Mouse (Mus musculus) lung, embryonic 16.5 days (tissue): Measurements from ENCODE around the gene Ankrd33. TPM values are rescaled to one million over a fixed set of nuclear protein-coding genes. Genes with fewer than 3 reads are reported as not detected.

ENCODE experiments used
- ATAC-seq: fragments of 200-750 bp; cut with Nextera tagmentation; 2 replicates; pipeline ENCODE4 v1.8.0; 2017; ENCODE audit warnings: low read depth, mild to moderate bottlenecking, moderate library complexity
- H3K27ac ChIP-seq: fragments of 300-500 bp; sonication (generic); 2 replicates; pipeline ENCODE4 v1.5.1; 2014; ENCODE audit warnings: mild to moderate bottlenecking, control low read depth, low read length
- H3K27me3 ChIP-seq: fragments of 300-500 bp; sonication (generic); 2 replicates; pipeline ENCODE4 v1.6.1; 2014; ENCODE audit warnings: low read depth, low read length, mixed read lengths; ENCODE audit not compliant: control insufficient read depth, insufficient read depth
- H3K36me3 ChIP-seq: fragments of 300-500 bp; sonication (generic); 2 replicates; pipeline ENCODE4 v1.6.1; 2014; ENCODE audit warnings: low read length; ENCODE audit not compliant: control insufficient read depth, insufficient read depth
- H3K4me1 ChIP-seq: fragments of 300-500 bp; sonication (generic); replicated peaks from 2 replicates; pipeline ENCODE4 v1.6.1; 2014; ENCODE audit warnings: low read length, mixed read lengths; ENCODE audit not compliant: control insufficient read depth, insufficient read depth
- H3K4me2 ChIP-seq: fragments of 300-500 bp; sonication (generic); 2 replicates; pipeline ENCODE4 v1.6.1; 2014; ENCODE audit warnings: low read depth, low read length, control low read depth
- H3K4me3 ChIP-seq: fragments of 300-500 bp; sonication (generic); 2 replicates; pipeline ENCODE4 v1.5.1; 2014; ENCODE audit warnings: mild to moderate bottlenecking, low read length, control low read depth
- H3K9ac ChIP-seq: fragments of 300-500 bp; sonication (generic); 2 replicates; pipeline ENCODE4 v1.6.1; 2014; ENCODE audit warnings: low read length, control low read depth
- H3K9me3 ChIP-seq: fragments of 300-500 bp; sonication (generic); 2 replicates; pipeline ENCODE4 v1.6.1; 2016; ENCODE audit warnings: low read length; ENCODE audit not compliant: control insufficient read depth
- WGBS: fragments of 180-500 bp; shearing (Covaris S2); extraction: QIAGEN DNeasy Blood & Tissue Kit; methylation state at CpG from one replicate; pipeline ENCODE4 v1.1.7; 2014; 5-methylcytosine and 5-hydroxymethylcytosine counted together
- polyA plus RNA-seq: library from polyadenylated mRNA; unstranded; fragments of >200 nt; fragmentation: Nextera tagmentation; extraction: Ambion mirVana; gene quantifications from 2 replicates; pipeline ENCODE4 v1.2.1, GENCODE M21; 2015

Ankrd33 gene
- polyA plus RNA-seq, 1 experiment from 2014 or later: not detected

DNA sequence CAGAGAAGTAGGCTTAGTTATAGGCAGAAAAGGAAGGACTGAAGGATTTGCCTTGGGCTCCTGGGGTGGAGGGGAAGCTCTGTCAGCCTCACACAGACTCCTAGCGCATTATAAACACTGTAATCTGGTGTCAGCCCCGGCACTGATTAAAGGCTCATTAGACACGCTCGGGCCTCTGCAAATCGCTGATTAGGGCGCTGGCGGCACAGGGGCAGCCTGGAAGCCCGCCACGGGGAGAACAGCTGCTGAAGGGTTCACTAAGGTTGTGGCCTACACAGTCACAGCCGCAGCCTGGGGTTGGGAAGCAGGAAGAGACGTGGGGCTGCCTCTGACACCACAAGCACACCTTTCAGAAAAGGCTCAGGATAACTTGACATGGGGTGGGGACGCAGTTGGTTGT is 24.3 kb downstream of the Ankrd33 start:
- WGBS: 22% methylated on average over 12 of the region's 12 CpGs
- no peaks in the 10 kb centered on the region for H3K9me3 ChIP-seq
- ATAC-seq: no peak
- peak overlapping the region; percentile 33; the same call in 1 of the 2 replicates for H3K9ac ChIP-seq
- H3K27me3 ChIP-seq: no peaks in the 10 kb centered on the region
- no peak overlapping the region for H3K4me3 ChIP-seq
- peaks cover 48% of the 10 kb centered on the region for H3K4me1 ChIP-seq
- peaks cover 5% of the 10 kb centered on the region; the same call in 1 of the 2 replicates for H3K36me3 ChIP-seq
- peak overlapping the region; percentile 37; the same call in 1 of the 2 replicates for H3K27ac ChIP-seq
- H3K4me2 ChIP-seq: peak overlapping the region; percentile 22

DNA sequence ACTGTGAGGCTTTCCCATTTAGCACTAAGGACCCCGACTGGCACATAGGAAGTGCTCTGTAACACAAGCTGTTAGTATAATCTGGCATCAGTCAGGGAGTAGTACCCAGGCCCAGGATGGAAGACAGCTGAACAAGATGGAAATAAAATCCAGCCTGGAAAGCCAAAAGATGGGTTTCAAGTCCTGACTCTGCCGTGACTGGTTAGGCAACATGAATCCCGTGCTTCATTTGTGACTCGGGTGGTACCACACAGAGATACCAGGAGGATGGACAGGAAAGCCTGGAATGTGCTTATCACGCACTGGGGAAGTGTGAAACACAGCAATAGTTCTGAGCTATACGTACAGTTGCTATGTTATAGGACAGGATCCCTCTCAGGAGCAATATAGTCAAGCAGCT is 25.0 kb downstream of the Ankrd33 start:
- H3K27me3 ChIP-seq: no peaks in the 10 kb centered on the region
- H3K36me3 ChIP-seq: peaks cover 5% of the 10 kb centered on the region; the same call in 1 of the 2 replicates
- 38% methylated on average over 6 of the region's 6 CpGs for WGBS
- no peak overlapping the region for H3K9ac ChIP-seq
- ATAC-seq: no peak
- peak overlapping the region; percentile 29 for H3K4me2 ChIP-seq
- H3K9me3 ChIP-seq: no peaks in the 10 kb centered on the region
- no peak overlapping the region; the same call in 1 of the 2 replicates for H3K27ac ChIP-seq
- no peak overlapping the region for H3K4me3 ChIP-seq
- peaks cover 52% of the 10 kb centered on the region for H3K4me1 ChIP-seq

GRCm38 (mm10) chr15:101141061-101141541 is 25.5 kb downstream of the Ankrd33 start:
- Histone ChIP-seq H3K27me3 (no peaks in the 10 kb centered on the region), H3K9ac (no peak overlapping the region), H3K4me3 (no peak overlapping the region), H3K4me2 (peak overlapping the region; percentile 29), H3K27ac (no peak overlapping the region), H3K36me3 (peaks cover 5% of the 10 kb centered on the region; the same call in 1 of the 2 replicates), H3K9me3 (no peaks in the 10 kb centered on the region), H3K4me1 (peaks cover 57% of the 10 kb centered on the region)
- ATAC-seq: peak; percentile 63
- WGBS: 4% methylated on average over 11 of the region's 14 CpGs

GRCm38 (mm10) chr15:101142672-101143071 is 27.1 kb downstream of the Ankrd33 start:
- H3K4me1 ChIP-seq: peaks cover 62% of the 10 kb centered on the region
- H3K4me3 ChIP-seq: no peak overlapping the region
- no peak overlapping the region for H3K27ac ChIP-seq
- 43% methylated on average over 8 of the region's 8 CpGs for WGBS
- H3K36me3 ChIP-seq: peaks cover 5% of the 10 kb centered on the region; the same call in 1 of the 2 replicates
- H3K4me2 ChIP-seq: no peak overlapping the region
- no peak overlapping the region for H3K9ac ChIP-seq
- H3K27me3 ChIP-seq: no peaks in the 10 kb centered on the region
- no peaks in the 10 kb centered on the region for H3K9me3 ChIP-seq
- ATAC-seq: no peak

GRCm38 (mm10) chr15:101143494-101143893 is 27.9 kb downstream of the Ankrd33 start:
- Histone ChIP-seq H3K4me3 (no peak overlapping the region), H3K36me3 (peaks cover 5% of the 10 kb centered on the region; the same call in 1 of the 2 replicates), H3K4me2 (no peak overlapping the region), H3K9ac (peak overlapping the region; percentile 22; the same call in 1 of the 2 replicates), H3K9me3 (no peaks in the 10 kb centered on the region), H3K27me3 (no peaks in the 10 kb centered on the region), H3K27ac (peak overlapping the region; percentile 7), H3K4me1 (peaks cover 70% of the 10 kb centered on the region)
- no peak for ATAC-seq
- 15% methylated on average over 8 of the region's 8 CpGs for WGBS

DNA sequence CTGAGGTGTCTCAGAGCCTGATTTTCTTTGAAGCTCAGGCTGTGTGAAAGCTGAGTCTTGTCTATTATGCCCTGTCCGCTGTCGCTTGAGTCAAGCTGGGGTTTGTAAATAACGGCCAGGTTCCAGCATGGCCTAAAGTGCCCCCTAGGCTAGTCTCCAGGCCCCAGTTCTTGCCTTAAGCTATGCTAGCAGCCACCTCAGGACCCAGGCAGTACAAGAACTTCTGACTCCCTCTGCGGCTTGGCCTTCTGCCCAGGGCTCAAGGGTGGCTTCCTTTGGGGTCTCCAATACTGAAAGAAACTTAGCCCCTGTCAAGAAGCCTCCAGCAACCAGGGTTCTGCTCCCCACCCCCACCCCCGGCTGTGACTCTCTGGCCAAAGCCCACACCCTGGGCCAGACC is 28.6 kb downstream of the Ankrd33 start:
- peaks cover 69% of the 10 kb centered on the region for H3K4me1 ChIP-seq
- ATAC-seq: no peak
- H3K9me3 ChIP-seq: no peaks in the 10 kb centered on the region
- peak overlapping the region; percentile 21; the same call in 1 of the 2 replicates for H3K27ac ChIP-seq
- 0 out of 2 replicates have a peak, but pooled peaks cover 3% of the 10 kb centered on the region for H3K36me3 ChIP-seq
- 70% methylated on average over 5 of the region's 5 CpGs for WGBS
- no peak overlapping the region for H3K9ac ChIP-seq
- H3K4me3 ChIP-seq: no peak overlapping the region
- no peaks in the 10 kb centered on the region for H3K27me3 ChIP-seq
- no peak overlapping the region for H3K4me2 ChIP-seq

GRCm38 (mm10) chr15:101144779-101145178 is 29.2 kb downstream of the Ankrd33 start:
- H3K4me2 ChIP-seq: no peak overlapping the region
- H3K4me3 ChIP-seq: no peak overlapping the region
- ATAC-seq: no peak
- no peak overlapping the region; the same call in 1 of the 2 replicates for H3K9ac ChIP-seq
- peaks cover 63% of the 10 kb centered on the region for H3K4me1 ChIP-seq
- 71% methylated on average over 8 of the region's 8 CpGs for WGBS
- peak overlapping the region; percentile 42; the same call in 1 of the 2 replicates for H3K27ac ChIP-seq
- H3K9me3 ChIP-seq: no peaks in the 10 kb centered on the region
- H3K27me3 ChIP-seq: no peaks in the 10 kb centered on the region
- H3K36me3 ChIP-seq: 0 out of 2 replicates have a peak, but pooled peaks cover 3% of the 10 kb centered on the region

GRCm38 (mm10) chr15:101145424-101146099 is 30.0 kb downstream of the Ankrd33 start:
- peak; percentile 94 for ATAC-seq
- Histone ChIP-seq H3K4me1 (peaks cover 55% of the 10 kb centered on the region), H3K9me3 (no peaks in the 10 kb centered on the region), H3K36me3 (0 out of 2 replicates have a peak, but pooled peaks cover 3% of the 10 kb centered on the region), H3K27ac (peak overlapping the region; percentile 88), H3K9ac (peak overlapping the region; percentile 57), H3K27me3 (no peaks in the 10 kb centered on the region), H3K4me3 (peak overlapping the region; percentile 21), H3K4me2 (peak overlapping the region; percentile 57)
- 7% methylated on average over 19 of the region's 19 CpGs for WGBS

DNA sequence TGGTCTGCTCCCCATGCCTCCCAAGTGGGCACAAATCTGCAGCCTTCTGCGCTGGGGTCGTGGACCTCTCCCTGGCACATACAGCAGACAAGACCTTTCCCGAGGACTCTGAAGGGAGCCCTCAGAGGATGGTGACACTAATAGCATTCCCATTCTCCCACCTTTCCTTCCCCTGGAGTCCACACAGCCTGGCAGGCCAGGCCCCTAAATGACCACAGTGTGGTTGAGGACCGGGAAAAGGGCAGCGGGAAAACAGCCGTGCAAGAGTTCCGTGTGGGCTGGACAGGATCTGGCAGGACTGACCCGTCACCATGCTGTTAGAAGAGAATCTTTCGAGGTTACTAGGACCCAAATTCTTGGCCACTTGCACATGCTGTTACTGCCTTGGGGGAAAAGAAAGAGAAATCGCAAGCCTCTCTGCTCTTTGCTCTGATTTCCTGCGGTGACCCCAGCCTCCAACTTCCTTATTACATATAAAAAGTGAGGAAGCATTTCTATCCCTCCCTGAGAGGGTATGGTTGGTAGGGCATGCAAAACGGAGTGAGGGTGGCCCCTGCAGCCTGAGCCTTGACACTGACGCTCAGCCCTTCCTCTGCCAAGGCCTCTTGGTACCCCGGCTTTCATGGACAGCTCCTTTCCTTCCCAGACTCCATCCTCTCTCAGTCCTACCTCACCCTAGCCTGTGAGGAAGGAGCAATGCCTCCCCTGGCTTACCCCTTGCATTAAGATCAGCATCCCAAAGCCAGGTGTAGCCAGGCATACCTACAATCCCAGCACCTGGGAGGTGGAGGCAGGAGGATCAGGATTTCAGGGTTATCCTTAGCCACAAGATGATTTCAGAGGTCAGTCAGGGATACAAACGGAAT is 30.8 kb downstream of the Ankrd33 start:
- WGBS: 57% methylated on average over 15 of the region's 15 CpGs
- peak overlapping the region; percentile 88 for H3K27ac ChIP-seq
- peak overlapping the region; percentile 57 for H3K9ac ChIP-seq
- no peaks in the 10 kb centered on the region for H3K27me3 ChIP-seq
- H3K4me3 ChIP-seq: peak overlapping the region; percentile 21
- H3K36me3 ChIP-seq: 0 out of 2 replicates have a peak, but pooled peaks cover 3% of the 10 kb centered on the region
- ATAC-seq: no peak
- peak overlapping the region; percentile 57 for H3K4me2 ChIP-seq
- H3K4me1 ChIP-seq: peaks cover 50% of the 10 kb centered on the region
- H3K9me3 ChIP-seq: no peaks in the 10 kb centered on the region
